Mouse (Mus musculus) neural tube, embryonic 12.5 days (tissue): Measurements from ENCODE around the gene Arhgap19. TPM values are rescaled to one million over a fixed set of nuclear protein-coding genes. Genes with fewer than 3 reads are reported as not detected.

ENCODE experiments used
- ATAC-seq: fragments of 200-750 bp; cut with Nextera tagmentation; 2 replicates; pipeline ENCODE4 v1.8.0; 2017; ENCODE audit warnings: low read depth, mild to moderate bottlenecking, moderate TSS enrichment, moderate library complexity; ENCODE audit not compliant: low FRiP score
- H3K27ac ChIP-seq: fragments of 300-500 bp; sonication (generic); 2 replicates; pipeline ENCODE4 v1.5.1; 2016
- H3K27me3 ChIP-seq: fragments of 300-500 bp; sonication (generic); replicated peaks from 2 replicates; pipeline ENCODE4 v1.6.1; 2016; ENCODE audit warnings: mild to moderate bottlenecking
- H3K36me3 ChIP-seq: fragments of 300-500 bp; sonication (generic); 2 replicates; pipeline ENCODE4 v1.6.1; 2016; ENCODE audit warnings: mild to moderate bottlenecking
- H3K4me1 ChIP-seq: fragments of 300-500 bp; sonication (generic); 2 replicates; pipeline ENCODE4 v1.6.1; 2016
- H3K4me2 ChIP-seq: fragments of 300-500 bp; sonication (generic); replicated peaks from 2 replicates; pipeline ENCODE4 v1.6.1; 2016; ENCODE audit warnings: mild to moderate bottlenecking
- H3K4me3 ChIP-seq: fragments of 300-500 bp; sonication (generic); 2 replicates; pipeline ENCODE4 v1.5.1; 2016
- H3K9ac ChIP-seq: fragments of 300-500 bp; sonication (generic); 2 replicates; pipeline ENCODE4 v1.6.1; 2016; ENCODE audit warnings: mild to moderate bottlenecking
- H3K9me3 ChIP-seq: fragments of 300-500 bp; sonication (generic); 2 replicates; pipeline ENCODE4 v1.6.1; 2016; ENCODE audit warnings: mild to moderate bottlenecking
- WGBS: fragments of 180-500 bp; shearing (Covaris S2); methylation state at CpG from one replicate; pipeline ENCODE4 v1.1.7; 2016; 5-methylcytosine and 5-hydroxymethylcytosine counted together
- polyA plus RNA-seq: library from polyadenylated mRNA; unstranded; fragments of >200 nt; fragmentation: Nextera tagmentation; extraction: Ambion mirVana; gene quantifications from 2 replicates; pipeline ENCODE4 v1.2.1, GENCODE M21; 2016

Arhgap19 gene
- polyA plus RNA-seq, 1 experiment from 2014 or later, result 21.2 TPM

GRCm38 (mm10) chr19:41794017-41794416 is 7.8 kb downstream of the Arhgap19 start:
- H3K27me3 ChIP-seq, result no peaks in the 10 kb centered on the region
- no peaks in the 10 kb centered on the region for H3K9me3 ChIP-seq
- ATAC-seq, result no peak
- H3K27ac ChIP-seq, result no peak overlapping the region
- H3K4me2 ChIP-seq, result no peak overlapping the region
- H3K4me1 ChIP-seq, result no peaks in the 10 kb centered on the region
- H3K4me3 ChIP-seq, result no peak overlapping the region
- peaks cover 4% of the 10 kb centered on the region; the same call in 1 of the 2 replicates for H3K36me3 ChIP-seq
- no peak overlapping the region for H3K9ac ChIP-seq

- H3K9ac ChIP-seq, result no peak overlapping the region
- H3K4me2 ChIP-seq, result no peak overlapping the region
- H3K9me3 ChIP-seq, result no peaks in the 10 kb centered on the region
- H3K4me1 ChIP-seq, result no peaks in the 10 kb centered on the region
- H3K27me3 ChIP-seq, result no peaks in the 10 kb centered on the region
- H3K36me3 ChIP-seq, result peaks cover 6% of the 10 kb centered on the region; the same call in 1 of the 2 replicates
- no peak overlapping the region for H3K4me3 ChIP-seq
- no peak for ATAC-seq
- H3K27ac ChIP-seq, result no peak overlapping the region
- 88% methylated on average over 1 of the region's 1 CpGs for WGBS
These were observed 8.8 kb downstream of the Arhgap19 start for GRCm38 (mm10) chr19:41792934-41793486.

GRCm38 (mm10) chr19:41791384-41791783 is 10.5 kb downstream of the Arhgap19 start:
- no peaks in the 10 kb centered on the region for H3K27me3 ChIP-seq
- H3K4me1 ChIP-seq, result no peaks in the 10 kb centered on the region
- no peaks in the 10 kb centered on the region for H3K9me3 ChIP-seq
- 93% methylated on average over 2 of the region's 2 CpGs for WGBS
- H3K4me2 ChIP-seq, result no peak overlapping the region
- no peak overlapping the region for H3K27ac ChIP-seq
- H3K36me3 ChIP-seq, result peaks cover 15% of the 10 kb centered on the region
- ATAC-seq, result no peak
- H3K4me3 ChIP-seq, result no peak overlapping the region
- H3K9ac ChIP-seq, result no peak overlapping the region

- H3K27me3 ChIP-seq, result no peaks in the 10 kb centered on the region
- H3K4me1 ChIP-seq, result no peaks in the 10 kb centered on the region
- H3K9ac ChIP-seq, result no peak overlapping the region
- no peak for ATAC-seq
- WGBS, result 71% methylated on average over 10 of the region's 10 CpGs
- H3K4me2 ChIP-seq, result no peak overlapping the region
- H3K4me3 ChIP-seq, result no peak overlapping the region
- H3K36me3 ChIP-seq, result peaks cover 26% of the 10 kb centered on the region
- H3K9me3 ChIP-seq, result no peaks in the 10 kb centered on the region
- no peak overlapping the region for H3K27ac ChIP-seq
These were observed 12.5 kb downstream of the Arhgap19 start for GRCm38 (mm10) chr19:41789110-41789961.

GRCm38 (mm10) chr19:41786896-41787295 is 15.0 kb downstream of the Arhgap19 start:
- Histone ChIP-seq H3K36me3 (peaks cover 35% of the 10 kb centered on the region), H3K4me1 (no peaks in the 10 kb centered on the region), H3K27ac (no peak overlapping the region), H3K9me3 (no peaks in the 10 kb centered on the region), H3K27me3 (no peaks in the 10 kb centered on the region), H3K4me2 (no peak overlapping the region), H3K9ac (no peak overlapping the region), H3K4me3 (no peak overlapping the region)
- ATAC-seq, result no peak
- 85% methylated on average over 1 of the region's 1 CpGs for WGBS

- Histone ChIP-seq H3K27ac (no peak overlapping the region), H3K27me3 (no peaks in the 10 kb centered on the region), H3K4me3 (no peak overlapping the region), H3K4me1 (no peaks in the 10 kb centered on the region), H3K36me3 (peaks cover 55% of the 10 kb centered on the region), H3K4me2 (no peak overlapping the region), H3K9me3 (no peaks in the 10 kb centered on the region), H3K9ac (no peak overlapping the region)
- ATAC-seq, result no peak
- 92% methylated on average over 6 of the region's 6 CpGs for WGBS
These were observed 24.3 kb downstream of the Arhgap19 start for GRCm38 (mm10) chr19:41777514-41777913.

- ATAC-seq, result no peak
- H3K27me3 ChIP-seq, result no peaks in the 10 kb centered on the region
- H3K4me1 ChIP-seq, result no peaks in the 10 kb centered on the region
- no peak overlapping the region for H3K9ac ChIP-seq
- 94% methylated on average over 7 of the region's 7 CpGs for WGBS
- no peak overlapping the region for H3K4me2 ChIP-seq
- H3K36me3 ChIP-seq, result peaks cover 31% of the 10 kb centered on the region
- no peak overlapping the region for H3K27ac ChIP-seq
- no peaks in the 10 kb centered on the region for H3K9me3 ChIP-seq
- H3K4me3 ChIP-seq, result no peak overlapping the region
These were observed 33.1 kb downstream of the Arhgap19 start for GRCm38 (mm10) chr19:41768711-41769110.

GRCm38 (mm10) chr19:41766628-41767027 is 35.2 kb downstream of the Arhgap19 start:
- ATAC-seq, result no peak
- no peak overlapping the region for H3K4me2 ChIP-seq
- WGBS, result 86% methylated on average over 5 of the region's 5 CpGs
- no peaks in the 10 kb centered on the region for H3K9me3 ChIP-seq
- H3K4me1 ChIP-seq, result peaks cover 3% of the 10 kb centered on the region; the same call in 1 of the 2 replicates
- peaks cover 16% of the 10 kb centered on the region for H3K36me3 ChIP-seq
- H3K27ac ChIP-seq, result no peak overlapping the region
- H3K27me3 ChIP-seq, result no peaks in the 10 kb centered on the region
- H3K9ac ChIP-seq, result no peak overlapping the region
- H3K4me3 ChIP-seq, result no peak overlapping the region

- ATAC-seq, result peak; percentile 78
- WGBS, result 35% methylated on average over 12 of the region's 12 CpGs
These were observed 37.8 kb downstream of the Arhgap19 start for GRCm38 (mm10) chr19:41763870-41764660.

GRCm38 (mm10) chr19:41761529-41761928 is 40.3 kb downstream of the Arhgap19 start:
- WGBS, result 39% methylated on average over 9 of the region's 9 CpGs
- 0 out of 2 replicates have a peak overlapping the region, but pooled peaks have one; percentile 8 for H3K9ac ChIP-seq
- H3K4me2 ChIP-seq, result no peak overlapping the region
- no peaks in the 10 kb centered on the region for H3K27me3 ChIP-seq
- no peak overlapping the region for H3K4me3 ChIP-seq
- ATAC-seq, result no peak
- H3K27ac ChIP-seq, result no peak overlapping the region
- H3K36me3 ChIP-seq, result no peaks in the 10 kb centered on the region
- no peaks in the 10 kb centered on the region for H3K9me3 ChIP-seq
- peaks cover 3% of the 10 kb centered on the region; the same call in 1 of the 2 replicates for H3K4me1 ChIP-seq

More at GRCm38 (mm10) chr19:41763870-41764660, 37.8 kb downstream of the Arhgap19 start:
- Histone ChIP-seq H3K36me3 (peaks cover 6% of the 10 kb centered on the region; the same call in 1 of the 2 replicates), H3K27me3 (no peaks in the 10 kb centered on the region), H3K4me2 (no peak overlapping the region), H3K4me3 (no peak overlapping the region), H3K27ac (no peak overlapping the region), H3K9ac (no peak overlapping the region), H3K9me3 (no peaks in the 10 kb centered on the region), H3K4me1 (peaks cover 3% of the 10 kb centered on the region; the same call in 1 of the 2 replicates)

- no peak overlapping the region for H3K27ac ChIP-seq
- no peak overlapping the region for H3K4me2 ChIP-seq
- H3K36me3 ChIP-seq, result no peaks in the 10 kb centered on the region
- no peak overlapping the region for H3K9ac ChIP-seq
- 0 out of 2 replicates have a peak, but pooled peaks cover 7% of the 10 kb centered on the region for H3K27me3 ChIP-seq
- H3K9me3 ChIP-seq, result no peaks in the 10 kb centered on the region
- WGBS, result 80% methylated on average over 6 of the region's 6 CpGs
- peaks cover 9% of the 10 kb centered on the region for H3K4me1 ChIP-seq
- no peak overlapping the region for H3K4me3 ChIP-seq
- no peak for ATAC-seq
These were observed 42.1 kb downstream of the Arhgap19 start for GRCm38 (mm10) chr19:41759765-41760164.

GRCm38 (mm10) chr19:41759270-41759669 is 42.6 kb downstream of the Arhgap19 start:
- WGBS, result 88% methylated on average over 5 of the region's 5 CpGs
- 0 out of 2 replicates have a peak, but pooled peaks cover 7% of the 10 kb centered on the region for H3K27me3 ChIP-seq
- H3K36me3 ChIP-seq, result no peaks in the 10 kb centered on the region

More at GRCm38 (mm10) chr19:41759270-41759669, 42.6 kb downstream of the Arhgap19 start:
- H3K4me3 ChIP-seq, result no peak overlapping the region
- ATAC-seq, result no peak
- no peak overlapping the region for H3K4me2 ChIP-seq
- peaks cover 12% of the 10 kb centered on the region for H3K4me1 ChIP-seq
- no peaks in the 10 kb centered on the region for H3K9me3 ChIP-seq
- H3K27ac ChIP-seq, result no peak overlapping the region
- H3K9ac ChIP-seq, result no peak overlapping the region
